Mouse (Mus musculus) bone marrow macrophage, adult 2 months (primary cell): Measurements from ENCODE around the gene Nphp3.

ENCODE experiments used
- CTCF ChIP-seq: IDR thresholded peaks from 2 replicates; pipeline ENCODE4 v1.5.1; 2012; ENCODE audit warnings: low read depth, mild to moderate bottlenecking, low read length, moderate library complexity
- POLR2A ChIP-seq: IDR thresholded peaks from 2 replicates; pipeline ENCODE4 v1.6.1; 2012; ENCODE audit warnings: mild to moderate bottlenecking, low read depth, low read length, borderline replicate concordance

- TF ChIP-seq CTCF (no peak), POLR2A (no peak)
Measured at GRCm38 (mm10) chr9:104039742-104040141, 37.4 kb downstream of the Nphp3 start.
